Mouse (Mus musculus): ENCODE measurements around the gene Ldlr. TPM values are rescaled to one million over a fixed set of nuclear protein-coding genes. Genes with fewer than 3 reads are reported as not detected.

Gene Ldlr
- total and polyA plus RNA-seq, 3 experiments: 69.1 to 90.6 TPM; not detected in 1

GRCm38 (mm10) chr9:21717015-21717414 lies 6.3 kb upstream of the Ldlr start:
- Histone ChIP-seq H3K79me2 (ENCODE audit: control insufficient read depth, insufficient read depth, low read length, poor library complexity) (no peaks in the 10 kb centered on the region), H3K9ac (ENCODE audit: control insufficient read depth, low read depth, low read length, poor library complexity, severe bottlenecking) (no peak overlapping the region), H3K4me1 (ENCODE audit: control insufficient read depth in 1 of 2, insufficient read depth in 2 of 2, low read length in 2 of 2) (peaks cover 18 to 37% of the 10 kb centered on the region in 2 experiments), H3K27me3 (ENCODE audit: control insufficient read depth in 1 of 2, insufficient read depth in 2 of 2, low read length in 2 of 2) (no peaks in the 10 kb centered on the region), H3K9me3 (replicated peaks; ENCODE audit: insufficient read depth, low read length) (no peaks in the 10 kb centered on the region), H3K36me3 (ENCODE audit: control insufficient read depth in 1 of 2, insufficient read depth in 2 of 2, low read length in 2 of 2) (peaks cover 0 to 30% of the 10 kb centered on the region in 2 experiments; a peak in 2 of 4 replicates), H3K27ac (ENCODE audit: control insufficient read depth, low read depth, low read length) (no peak overlapping the region), H3K4me3 (ENCODE audit: control insufficient read depth in 1 of 2, insufficient read depth in 1 of 2, low read depth in 2 of 2, low read length in 2 of 2) (no peak overlapping the region)
- TF ChIP-seq KAT2A (conservative IDR thresholded peaks at IDR 0.05; ENCODE audit: low read depth, low read length) (no peak), POLR2AphosphoS2 (IDR thresholded peaks at IDR 0.05; ENCODE audit: low read length) (no peak), MAFK (IDR thresholded peaks at IDR 0.05; ENCODE audit: borderline replicate concordance, low read depth, low read length) (no peak), ZNF384 (IDR thresholded peaks at IDR 0.05; ENCODE audit: low read depth, low read length) (no peak), RAD21 (IDR thresholded peaks at IDR 0.05; ENCODE audit: low read depth, low read length) (no peak), MAX (IDR thresholded peaks at IDR 0.05; ENCODE audit: low read length) (no peak)
- peak; percentile 53 for DNase-seq (ENCODE audit: low read depth, low spot score)

GRCm38 (mm10) chr9:21721036-21721435 lies 2.2 kb upstream of the Ldlr start:
- Histone ChIP-seq H3K4me1 (ENCODE audit: control insufficient read depth in 1 of 2, insufficient read depth in 2 of 2, low read length in 2 of 2) (peaks cover 22 to 41% of the 10 kb centered on the region in 2 experiments), H3K27me3 (ENCODE audit: control insufficient read depth in 1 of 2, insufficient read depth in 2 of 2, low read length in 2 of 2) (no peaks in the 10 kb centered on the region), H3K9ac (ENCODE audit: control insufficient read depth, low read depth, low read length, poor library complexity, severe bottlenecking) (no peak overlapping the region), H3K27ac (ENCODE audit: control insufficient read depth, low read depth, low read length) (no peak overlapping the region), H3K4me3 (ENCODE audit: control insufficient read depth in 1 of 2, insufficient read depth in 1 of 2, low read depth in 2 of 2, low read length in 2 of 2) (no peak overlapping the region), H3K9me3 (replicated peaks; ENCODE audit: insufficient read depth, low read length) (no peaks in the 10 kb centered on the region), H3K79me2 (ENCODE audit: control insufficient read depth, insufficient read depth, low read length, poor library complexity) (peaks cover 19% of the 10 kb centered on the region), H3K36me3 (ENCODE audit: control insufficient read depth in 1 of 2, insufficient read depth in 2 of 2, low read length in 2 of 2) (peaks cover 0 to 34% of the 10 kb centered on the region in 2 experiments; a peak in 2 of 4 replicates)
- TF ChIP-seq HCFC1 (IDR thresholded peaks at IDR 0.05; ENCODE audit: low read depth, low read length) (no peak), E2F4 (IDR thresholded peaks at IDR 0.05; ENCODE audit: borderline replicate concordance, low read depth, low read length) (no peak), TCF12 (IDR thresholded peaks at IDR 0.05; ENCODE audit: low read depth, low read length) (no peak), MXI1 (IDR thresholded peaks at IDR 0.05; ENCODE audit: low read depth, low read length) (no peak), MYC (IDR thresholded peaks at IDR 0.05; ENCODE audit: low read depth, low read length) (no peak), SIN3A (IDR thresholded peaks at IDR 0.05; ENCODE audit: low read length) (no peak), RAD21 (IDR thresholded peaks at IDR 0.05; ENCODE audit: low read depth, low read length) (no peak), CHD2 (IDR thresholded peaks at IDR 0.05; ENCODE audit: low read length) (no peak), RCOR1 (IDR thresholded peaks at IDR 0.05; ENCODE audit: low read depth, low read length) (no peak), NELFE (IDR thresholded peaks at IDR 0.05; ENCODE audit: low read depth, low read length) (no peak), GABPA (IDR thresholded peaks at IDR 0.05; ENCODE audit: low read depth, low read length) (no peak)
- DNase-seq (ENCODE audit: low read depth, low spot score): no peak

- H3K27ac ChIP-seq (ENCODE audit: control insufficient read depth, low read depth, low read length): peak overlapping the region; percentile 45
Measured at GRCm38 (mm10) chr9:21724147-21724536, 859 bp downstream of the Ldlr start.

More at GRCm38 (mm10) chr9:21724147-21724536, 859 bp downstream of the Ldlr start:
- Histone ChIP-seq H3K79me2 (ENCODE audit: control insufficient read depth, insufficient read depth, low read length, poor library complexity) (peaks cover 47% of the 10 kb centered on the region), H3K4me3 (ENCODE audit: control insufficient read depth in 1 of 2, insufficient read depth in 1 of 2, low read depth in 2 of 2, low read length in 2 of 2) (peak overlapping the region; percentile 66), H3K27me3 (ENCODE audit: control insufficient read depth in 1 of 2, insufficient read depth in 2 of 2, low read length in 2 of 2) (no peaks in the 10 kb centered on the region), H3K36me3 (ENCODE audit: control insufficient read depth in 1 of 2, insufficient read depth in 2 of 2, low read length in 2 of 2) (peaks cover 8 to 26% of the 10 kb centered on the region in 2 experiments), H3K9ac (ENCODE audit: control insufficient read depth, low read depth, low read length, poor library complexity, severe bottlenecking) (peak overlapping the region; percentile 63), H3K4me1 (ENCODE audit: control insufficient read depth in 1 of 2, insufficient read depth in 2 of 2, low read length in 2 of 2) (peaks cover 16 to 37% of the 10 kb centered on the region in 2 experiments), H3K9me3 (replicated peaks; ENCODE audit: insufficient read depth, low read length) (no peaks in the 10 kb centered on the region)
- TF ChIP-seq POLR2AphosphoS5 (IDR thresholded peaks at IDR 0.05; ENCODE audit: borderline replicate concordance, low read depth, low read length) (no peak), USF1 (IDR thresholded peaks at IDR 0.05; ENCODE audit: low read depth, low read length) (no peak), ETS1 (IDR thresholded peaks at IDR 0.05; ENCODE audit: low read depth, low read length) (no peak), E2F4 (IDR thresholded peaks at IDR 0.05; ENCODE audit: borderline replicate concordance, low read depth, low read length) (no peak), MAZ (IDR thresholded peaks at IDR 0.05; ENCODE audit: low read depth, low read length) (no peak), POLR2A (IDR thresholded peaks at IDR 0.05; ENCODE audit: control insufficient read depth in 1 of 2, insufficient read depth in 1 of 2, low read depth in 1 of 2, low read length in 2 of 2, poor library complexity in 1 of 2) (peak in 1 of 2 experiments; percentile 73; a peak in 2 of 4 replicates), GABPA (IDR thresholded peaks at IDR 0.05; ENCODE audit: low read depth, low read length) (no peak), CHD1 (IDR thresholded peaks at IDR 0.05; ENCODE audit: low read depth, low read length) (no peak), TBP (IDR thresholded peaks at IDR 0.05; ENCODE audit: low read depth, low read length) (peak; percentile 77), CTCF (IDR thresholded peaks at IDR 0.05 in 2 of 3, conservative IDR thresholded peaks at IDR 0.05 in 1 of 3; ENCODE audit: control insufficient read depth in 1 of 3, insufficient read depth in 1 of 3, low read depth in 2 of 3, low read length in 3 of 3, poor library complexity in 1 of 3, severe bottlenecking in 1 of 3) (no peak)
- peak; percentile 100 for DNase-seq (ENCODE audit: low read depth, low spot score)

Measured in MEL (cell line).